Mouse (Mus musculus) cerebellum, adult 8-10 months (tissue): ENCODE data around the gene Agps.
"Not testable (repeated sequence)": the region's sequence is repeated elsewhere in the genome, so short reads cannot be mapped to it uniquely, and the experiment has no call there.

Source experiments
- DNase-seq: peaks from one replicate; pipeline ENCODE4 v3.0.0; 2022

Gene Agps

GRCm38 (mm10) chr2:75936685-75937084, 104.7 kb downstream of the Agps start:
- not testable (repeated sequence) for DNase-seq

DNA sequence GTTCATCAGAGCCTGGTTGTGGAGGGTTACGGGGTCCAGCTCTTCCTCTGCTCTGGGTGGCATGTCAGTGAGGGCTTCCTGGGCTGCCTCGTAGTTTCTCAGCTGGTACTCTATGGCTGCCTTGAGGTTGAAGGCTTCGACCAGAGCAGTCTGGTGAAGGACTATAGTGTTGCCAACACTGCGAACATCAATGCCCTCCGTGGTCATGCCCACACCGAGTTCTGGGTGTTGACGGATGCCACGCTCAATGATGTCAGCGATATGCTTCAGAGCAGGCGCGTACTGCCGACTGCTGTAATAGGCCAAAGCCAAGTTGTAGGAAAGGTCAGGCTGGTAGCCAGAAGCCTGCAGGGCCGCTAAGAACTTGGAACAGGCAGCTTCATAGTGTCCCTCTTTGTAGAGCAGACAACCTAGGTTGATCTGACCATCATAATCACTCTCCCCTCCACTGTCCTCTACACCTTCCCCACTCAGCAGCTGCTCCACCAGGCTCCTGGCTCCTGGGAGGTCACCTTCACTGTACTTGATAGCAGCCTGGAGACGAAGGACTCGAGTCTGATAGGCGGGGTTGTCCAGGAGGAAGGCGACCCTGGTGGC, 105.6 kb downstream of the Agps start:
- DNase-seq = not testable (repeated sequence)

DNA sequence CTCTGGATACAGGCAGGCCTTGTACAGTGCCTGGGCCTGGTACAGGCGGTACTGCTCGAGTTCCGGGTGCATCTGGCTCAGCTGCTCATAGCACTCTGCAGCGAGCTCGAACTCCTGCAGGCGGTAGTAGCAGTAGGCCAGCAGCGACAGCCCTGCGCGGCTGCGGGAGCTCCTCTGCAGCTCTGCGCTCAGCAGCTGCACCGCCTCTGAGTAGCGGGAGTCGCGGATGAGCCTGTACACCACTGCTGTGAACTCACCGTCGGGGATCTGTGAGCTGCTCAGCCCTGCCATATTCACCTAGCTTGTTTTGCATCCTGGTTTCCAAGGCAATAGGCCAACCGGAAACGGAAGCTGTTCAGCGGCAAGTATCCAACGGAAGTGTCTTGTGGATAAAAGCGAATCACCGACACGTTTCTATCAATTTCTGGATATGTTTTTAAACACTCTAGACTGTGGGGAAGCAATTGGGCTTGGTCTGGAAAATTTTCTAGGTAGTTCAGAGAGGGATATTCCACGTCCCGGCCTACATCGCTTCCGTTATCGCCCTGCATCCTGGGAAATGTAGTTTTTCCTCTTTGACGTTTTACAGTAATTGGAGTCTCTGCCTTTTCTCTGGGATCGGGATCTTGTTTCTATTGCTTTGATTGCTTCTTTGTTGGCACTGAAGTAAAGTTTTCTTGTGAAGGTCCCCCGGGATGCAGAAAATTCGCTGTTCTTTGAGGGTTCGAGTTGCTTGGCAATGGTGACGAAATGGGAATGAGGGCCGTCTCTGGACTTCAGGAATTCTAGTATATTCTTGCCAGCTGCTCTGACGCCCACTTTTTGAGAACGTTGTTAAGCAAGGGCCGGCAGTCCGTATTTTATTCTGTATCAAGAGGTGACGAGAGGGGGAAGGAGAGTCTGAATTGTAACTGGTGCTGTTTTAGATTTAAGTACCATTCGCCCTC, 106.4 kb downstream of the Agps start, which contains the start of gene Ttc30b:
TSS of gene Ttc30b (minus strand) at position 469 of the 947 bp plus-strand sequence.
- peak; percentile 79 for DNase-seq

- no peak for DNase-seq
Measured at GRCm38 (mm10) chr2:75950685-75951084, 118.7 kb downstream of the Agps start.

- no peak for DNase-seq
Measured at GRCm38 (mm10) chr2:75953320-75953719, 121.3 kb downstream of the Agps start.

DNA sequence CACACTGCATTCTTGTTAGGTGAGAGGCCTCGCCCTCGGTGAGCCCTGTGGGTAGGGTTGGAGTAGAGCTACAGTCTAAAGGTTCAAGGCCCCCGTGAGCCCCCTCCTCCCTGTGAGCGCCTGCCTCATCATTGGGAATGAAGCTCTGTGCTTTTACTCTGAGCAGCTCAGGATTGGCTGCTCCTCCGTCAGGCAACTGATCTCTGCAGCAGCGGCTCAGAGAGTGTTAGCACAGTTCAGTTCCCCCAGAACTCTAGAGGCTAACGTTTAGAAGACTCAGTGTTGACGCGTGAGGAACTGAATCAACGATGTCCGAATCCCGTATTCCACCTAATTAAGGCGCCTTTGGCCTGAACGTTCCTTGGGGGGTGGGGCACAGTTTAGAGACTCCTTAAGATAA, 123.7 kb downstream of the Agps start:
- no peak for DNase-seq

DNA sequence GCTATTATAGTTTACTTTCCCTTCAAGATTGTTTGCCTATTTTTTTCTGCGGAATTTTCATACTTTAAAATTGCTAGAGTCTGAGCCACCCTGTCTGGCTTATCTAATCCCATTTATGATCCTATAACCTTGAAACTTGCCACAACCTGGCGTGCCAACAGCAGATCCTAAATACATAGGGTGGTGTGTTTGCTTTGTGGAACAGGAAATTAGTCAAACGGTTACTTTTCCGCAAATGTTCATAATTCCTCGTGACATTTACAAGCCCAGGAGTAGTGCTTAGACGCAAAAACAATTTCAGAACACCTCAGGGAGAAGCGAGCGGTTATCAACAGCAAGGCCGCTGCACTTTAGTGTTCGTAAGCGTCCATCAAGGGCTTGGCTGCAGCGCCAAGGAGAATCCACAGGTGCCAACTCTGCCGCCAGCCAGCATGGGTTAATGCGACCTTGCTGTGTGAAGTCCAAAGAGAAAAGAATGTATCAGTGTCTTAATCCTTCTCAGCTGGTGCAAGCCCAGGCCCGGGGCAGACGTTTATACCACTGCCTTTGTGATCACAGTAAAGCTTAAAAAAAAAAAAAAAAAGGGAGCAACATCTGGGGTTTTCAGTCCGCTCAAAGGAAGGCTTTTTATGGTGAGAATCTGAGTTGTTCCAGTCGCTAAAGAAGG, 127.3 kb downstream of the Agps start:
- DNase-seq = no peak

GRCm38 (mm10) chr2:75959850-75960365, 127.9 kb downstream of the Agps start:
- DNase-seq = no peak

DNA sequence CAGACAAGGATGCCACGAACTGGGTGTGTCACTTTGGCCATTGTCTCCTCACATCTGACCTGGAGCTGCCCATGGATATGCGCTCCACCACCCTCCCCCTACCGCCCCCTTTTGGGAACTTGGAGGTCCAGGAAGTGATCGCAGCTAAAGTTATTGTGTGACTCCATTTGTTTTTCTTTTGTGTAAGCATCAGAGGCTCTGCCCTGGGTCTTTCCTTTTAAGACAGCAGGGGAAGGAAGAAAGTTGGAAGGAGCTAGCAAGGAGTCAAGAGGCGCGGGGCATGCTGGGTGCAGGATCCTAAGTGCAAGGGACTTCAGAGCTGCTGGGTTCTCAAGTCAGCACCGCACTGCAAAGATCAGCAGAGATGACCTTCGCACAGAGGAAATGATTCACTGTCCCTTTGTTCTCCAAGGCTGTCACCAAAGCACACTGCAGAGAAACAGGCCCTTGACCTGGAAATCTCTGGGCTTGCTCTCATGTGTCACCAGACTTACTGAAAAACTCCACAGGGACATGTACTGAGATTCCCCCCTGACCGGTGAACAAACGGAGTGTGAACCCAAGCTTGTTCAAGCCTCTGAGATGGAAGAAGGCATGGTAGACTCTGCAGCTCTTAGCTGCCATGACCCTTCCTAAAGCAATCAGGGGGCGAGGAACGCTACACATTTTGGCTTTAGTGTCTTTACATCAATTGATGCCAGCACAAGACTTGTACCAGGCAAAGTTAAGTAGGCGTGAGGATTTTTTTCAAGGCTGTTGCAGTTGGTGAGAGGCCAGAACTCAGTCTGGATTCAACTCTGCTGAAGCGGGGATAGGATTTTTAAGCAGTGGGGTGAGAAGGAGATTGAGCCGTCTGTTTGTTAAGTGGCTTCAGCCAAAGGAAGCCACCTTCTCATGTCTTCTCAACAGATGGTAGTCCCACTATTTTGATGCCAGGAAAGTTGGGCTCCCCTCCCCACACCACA, 128.7 kb downstream of the Agps start:
- DNase-seq = no peak

- no peak for DNase-seq
Measured at GRCm38 (mm10) chr2:75963211-75963840, 131.3 kb downstream of the Agps start.

DNA sequence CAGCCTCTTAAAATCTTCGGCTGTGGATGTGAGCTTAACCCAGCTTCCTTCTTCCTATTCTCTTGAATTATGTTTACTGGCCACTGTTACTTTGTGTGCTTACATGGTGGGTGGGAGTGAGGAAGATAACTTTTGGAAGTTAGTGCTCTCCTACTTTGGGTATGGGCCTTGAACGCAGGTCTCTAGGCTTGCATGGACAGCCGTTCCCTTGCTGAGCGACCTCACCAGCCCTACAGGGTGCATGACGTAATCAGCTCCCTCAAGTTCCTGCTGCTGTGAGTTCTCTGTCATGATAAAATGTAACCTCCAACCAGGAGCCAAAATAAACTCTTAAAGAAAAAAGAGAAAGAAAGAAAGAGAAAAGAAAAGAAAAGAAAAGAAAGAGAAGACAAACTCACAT, 132.1 kb downstream of the Agps start:
- DNase-seq = no peak

GRCm38 (mm10) chr2:75964512-75964911, 132.5 kb downstream of the Agps start:
- DNase-seq = peak; percentile 44

DNA sequence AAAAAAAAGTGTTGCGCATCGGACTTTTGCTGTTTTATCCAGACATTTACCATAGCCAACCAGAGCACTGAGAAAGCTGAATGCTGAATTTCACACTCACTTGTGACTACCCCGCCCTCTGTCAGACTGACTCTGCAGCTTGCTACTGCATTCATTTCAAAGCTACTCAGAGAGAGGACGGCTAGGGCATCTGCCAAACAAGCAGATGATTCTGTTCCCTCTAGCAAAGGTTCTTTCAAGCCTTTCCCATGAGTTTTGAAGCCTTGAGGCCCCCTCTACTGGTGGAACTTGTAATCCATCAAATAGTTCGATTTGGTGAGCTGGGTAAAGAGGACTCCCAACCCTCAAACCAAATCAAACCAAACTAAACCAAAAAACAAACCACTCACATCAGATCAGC, 133.0 kb downstream of the Agps start:
- peak; percentile 66 for DNase-seq

- DNase-seq = no peak
Measured at GRCm38 (mm10) chr2:75974131-75974530, 142.2 kb downstream of the Agps start.

GRCm38 (mm10) chr2:75976070-75976469, 144.1 kb downstream of the Agps start:
- DNase-seq = not testable (repeated sequence)

DNA sequence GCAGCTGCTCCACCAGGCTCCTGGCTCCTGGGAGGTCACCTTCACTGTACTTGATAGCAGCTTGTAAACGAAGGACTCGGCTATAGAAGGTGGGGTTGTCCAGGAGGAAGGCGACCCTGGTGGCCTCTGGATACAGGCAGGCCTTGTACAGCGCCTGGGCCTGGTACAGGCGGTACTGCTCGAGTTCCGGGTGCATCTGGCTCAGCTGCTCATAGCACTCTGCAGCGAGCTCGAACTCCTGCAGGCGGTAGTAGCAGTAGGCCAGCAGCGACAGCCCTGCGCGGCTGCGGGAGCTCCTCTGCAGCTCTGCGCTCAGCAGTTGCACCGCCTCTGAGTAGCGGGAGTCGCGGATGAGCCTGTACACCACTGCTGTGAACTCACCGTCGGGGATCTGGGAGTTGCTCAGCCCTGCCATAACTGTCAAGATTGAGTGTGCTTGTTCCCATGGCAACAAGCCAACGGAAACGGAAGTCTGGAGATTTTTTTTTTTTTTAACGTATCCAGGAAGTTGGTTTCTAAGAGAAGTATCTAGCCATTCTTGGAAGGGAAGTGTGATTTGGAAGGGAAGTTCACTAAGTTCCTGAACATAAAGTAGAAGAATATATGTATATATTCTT, 145.9 kb downstream of the Agps start, which contains the start of gene Ttc30a2:
TSS of gene Ttc30a2 (minus strand) at position 419 of the 617 bp plus-strand sequence.
- DNase-seq = not testable (repeated sequence)
